Mouse (Mus musculus): ENCODE data around the gene Mif4gd. TPM values are rescaled to one million over a fixed set of nuclear protein-coding genes. Genes with fewer than 3 reads are reported as not detected.
A peak's percentile ranks its signal among the peaks of the same experiment; 100 is the strongest.

Mif4gd gene
- polyA plus RNA-seq, 1 experiment from 2014 or later, result 17.6 TPM

DNA sequence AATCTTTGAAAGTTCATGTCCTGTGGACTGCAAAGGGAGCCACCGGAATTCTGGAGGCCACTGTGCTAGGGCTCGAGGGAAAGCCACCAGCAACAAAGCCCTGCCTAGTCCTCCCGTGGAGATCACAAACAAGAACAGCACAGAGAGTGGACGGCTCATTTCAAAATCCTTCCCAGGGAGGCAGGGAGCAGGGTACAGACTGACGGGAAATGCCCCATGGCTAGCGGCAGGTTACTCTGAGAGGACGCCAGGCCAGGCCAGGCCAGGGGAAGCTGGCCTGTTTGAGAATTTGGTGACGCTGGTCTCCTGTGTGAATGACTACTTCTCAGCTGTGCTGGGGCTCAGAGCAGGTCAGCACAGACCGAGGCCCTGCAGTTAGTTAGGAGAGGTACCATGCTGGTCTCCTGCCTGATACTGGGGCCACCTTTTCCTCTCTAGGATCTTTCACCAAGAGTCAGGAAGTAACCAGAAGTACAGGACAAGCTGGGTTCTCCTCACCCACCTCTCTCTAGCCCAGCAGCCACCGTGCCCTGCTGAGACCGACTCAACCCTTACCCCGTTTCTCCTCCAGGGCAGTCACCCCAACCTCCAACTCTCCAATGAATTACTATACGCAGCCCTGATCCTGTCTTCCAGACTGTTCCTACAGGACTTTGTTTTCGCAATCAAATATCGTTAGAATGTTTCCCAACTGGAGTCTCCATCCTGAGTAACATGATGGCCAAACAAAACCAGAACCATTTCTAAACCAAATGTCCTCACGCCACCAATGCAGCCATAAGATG is 6.2 kb upstream of the Mif4gd start:
- H3K4me2 ChIP-seq (replicated peaks), result no peak overlapping the region
- H3K27me3 ChIP-seq, result no peaks in the 10 kb centered on the region
- no peaks in the 10 kb centered on the region for H3K9me3 ChIP-seq
- H3K4me3 ChIP-seq, result no peak overlapping the region
- WGBS, result 85% methylated on average over 16 of the region's 16 CpGs
- peaks cover 56% of the 10 kb centered on the region for H3K36me3 ChIP-seq
- no peak for ATAC-seq (ENCODE audit: insufficient number of reproducible peaks, insufficient read depth, low FRiP score, low TSS enrichment)
- no peaks in the 10 kb centered on the region for H3K4me1 ChIP-seq
- no peak overlapping the region for H3K9ac ChIP-seq
- H3K27ac ChIP-seq, result no peak overlapping the region

DNA sequence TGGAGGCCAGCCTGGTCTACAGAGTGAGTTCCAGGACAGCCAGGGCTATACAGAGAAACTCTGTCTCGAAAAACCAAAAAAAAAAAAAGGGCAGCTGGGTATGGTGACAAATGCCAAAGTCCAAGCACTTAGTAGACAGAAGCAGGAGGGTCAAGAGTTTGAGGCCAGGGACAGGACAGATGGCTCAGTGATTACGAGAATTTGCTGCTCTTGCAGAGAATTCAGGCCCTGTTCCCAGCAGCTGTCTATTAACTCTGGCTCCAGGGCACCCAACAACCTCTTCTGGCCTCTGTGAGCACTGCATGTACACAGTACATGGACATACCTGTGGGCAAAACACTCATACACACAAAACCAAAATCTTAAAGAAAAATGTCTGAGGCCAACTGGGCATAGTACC is 5.2 kb upstream of the Mif4gd start:
- Histone ChIP-seq H3K9me3 (no peaks in the 10 kb centered on the region), H3K9ac (no peak overlapping the region), H3K27me3 (no peaks in the 10 kb centered on the region), H3K4me3 (no peak overlapping the region), H3K36me3 (peaks cover 50% of the 10 kb centered on the region), H3K4me2 (replicated peaks) (no peak overlapping the region), H3K27ac (no peak overlapping the region), H3K4me1 (peaks cover 4% of the 10 kb centered on the region; the same call in 1 of the 2 replicates)
- ATAC-seq (ENCODE audit: insufficient number of reproducible peaks, insufficient read depth, low FRiP score, low TSS enrichment), result no peak
- 82% methylated on average over 2 of the region's 2 CpGs for WGBS

DNA sequence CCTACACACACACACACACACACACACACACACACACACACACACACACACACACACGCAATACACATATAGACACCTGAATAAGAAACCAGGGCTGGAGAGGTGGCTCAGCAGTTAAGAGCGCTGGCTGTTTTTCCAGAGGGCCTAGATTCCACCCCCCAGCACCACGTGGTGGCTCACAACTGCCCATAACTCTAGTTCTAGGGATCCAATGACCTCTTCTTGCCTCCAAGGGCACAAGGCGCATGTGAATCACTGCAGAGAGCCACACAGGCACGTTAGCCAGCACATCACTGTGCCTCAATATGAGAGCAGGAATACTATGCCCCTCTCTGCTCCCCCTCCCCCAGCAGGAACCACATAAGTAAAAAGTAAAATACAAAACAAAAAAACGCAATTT is 4.1 kb upstream of the Mif4gd start:
- H3K9ac ChIP-seq, result no peak overlapping the region
- H3K27me3 ChIP-seq, result no peaks in the 10 kb centered on the region
- no peak overlapping the region for H3K4me3 ChIP-seq
- no peak overlapping the region for H3K4me2 ChIP-seq (replicated peaks)
- H3K36me3 ChIP-seq, result peaks cover 39% of the 10 kb centered on the region
- ATAC-seq (ENCODE audit: insufficient number of reproducible peaks, insufficient read depth, low FRiP score, low TSS enrichment), result no peak
- H3K27ac ChIP-seq, result no peak overlapping the region
- H3K4me1 ChIP-seq, result peaks cover 6% of the 10 kb centered on the region
- no peaks in the 10 kb centered on the region for H3K9me3 ChIP-seq
- WGBS, result 82% methylated on average over 6 of the region's 6 CpGs

DNA sequence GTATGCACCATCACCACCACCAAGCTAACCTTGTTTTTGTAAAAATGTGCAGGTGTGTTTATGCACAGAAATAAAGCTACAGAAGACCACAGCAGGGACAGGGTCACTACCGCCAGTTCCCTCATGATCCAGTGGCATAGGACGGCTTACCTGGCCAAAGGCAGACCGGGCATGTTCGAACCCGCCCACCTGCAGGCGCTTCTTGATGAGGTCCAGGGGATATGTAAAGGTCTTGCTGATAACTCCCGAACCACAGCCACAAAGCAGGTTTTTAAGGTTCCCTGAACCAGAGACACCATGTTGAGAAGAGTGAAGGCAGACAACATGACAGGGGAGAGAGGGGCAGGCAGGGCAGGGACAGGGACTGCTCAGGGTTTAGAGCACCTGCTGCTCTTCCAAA is 3.6 kb upstream of the Mif4gd start:
- Histone ChIP-seq H3K27me3 (no peaks in the 10 kb centered on the region), H3K9ac (no peak overlapping the region), H3K27ac (no peak overlapping the region), H3K4me3 (no peak overlapping the region), H3K4me2 (replicated peaks) (no peak overlapping the region), H3K4me1 (peaks cover 11% of the 10 kb centered on the region), H3K9me3 (no peaks in the 10 kb centered on the region), H3K36me3 (peaks cover 34% of the 10 kb centered on the region)
- no peak for ATAC-seq (ENCODE audit: insufficient number of reproducible peaks, insufficient read depth, low FRiP score, low TSS enrichment)
- WGBS, result 84% methylated on average over 7 of the region's 7 CpGs

DNA sequence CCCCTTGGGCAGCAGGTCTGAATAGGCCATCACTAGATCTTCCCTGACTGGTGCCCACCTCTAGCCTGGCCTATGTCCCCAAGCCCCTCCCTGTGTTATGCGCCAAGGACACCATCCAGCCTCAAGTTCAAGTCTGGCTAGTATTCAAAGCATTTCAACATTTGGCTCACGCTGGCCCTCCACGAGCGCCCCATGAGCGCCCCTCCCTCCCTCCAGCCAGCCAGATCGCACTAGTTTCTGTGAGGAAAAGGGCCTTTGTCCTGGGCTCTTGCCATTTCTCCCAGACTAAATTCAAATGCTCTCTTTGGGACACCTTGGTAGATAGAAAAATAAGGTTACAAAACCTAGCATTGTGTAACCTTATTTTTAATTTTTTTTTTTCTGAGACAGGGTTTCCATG is 3.1 kb upstream of the Mif4gd start:
- H3K9ac ChIP-seq, result no peak overlapping the region
- no peak overlapping the region for H3K4me2 ChIP-seq (replicated peaks)
- no peak overlapping the region for H3K27ac ChIP-seq
- no peak overlapping the region for H3K4me3 ChIP-seq
- peaks cover 11% of the 10 kb centered on the region for H3K4me1 ChIP-seq
- no peak for ATAC-seq (ENCODE audit: insufficient number of reproducible peaks, insufficient read depth, low FRiP score, low TSS enrichment)
- WGBS, result 89% methylated on average over 6 of the region's 6 CpGs
- no peaks in the 10 kb centered on the region for H3K27me3 ChIP-seq
- H3K36me3 ChIP-seq, result peaks cover 29% of the 10 kb centered on the region
- H3K9me3 ChIP-seq, result no peaks in the 10 kb centered on the region

DNA sequence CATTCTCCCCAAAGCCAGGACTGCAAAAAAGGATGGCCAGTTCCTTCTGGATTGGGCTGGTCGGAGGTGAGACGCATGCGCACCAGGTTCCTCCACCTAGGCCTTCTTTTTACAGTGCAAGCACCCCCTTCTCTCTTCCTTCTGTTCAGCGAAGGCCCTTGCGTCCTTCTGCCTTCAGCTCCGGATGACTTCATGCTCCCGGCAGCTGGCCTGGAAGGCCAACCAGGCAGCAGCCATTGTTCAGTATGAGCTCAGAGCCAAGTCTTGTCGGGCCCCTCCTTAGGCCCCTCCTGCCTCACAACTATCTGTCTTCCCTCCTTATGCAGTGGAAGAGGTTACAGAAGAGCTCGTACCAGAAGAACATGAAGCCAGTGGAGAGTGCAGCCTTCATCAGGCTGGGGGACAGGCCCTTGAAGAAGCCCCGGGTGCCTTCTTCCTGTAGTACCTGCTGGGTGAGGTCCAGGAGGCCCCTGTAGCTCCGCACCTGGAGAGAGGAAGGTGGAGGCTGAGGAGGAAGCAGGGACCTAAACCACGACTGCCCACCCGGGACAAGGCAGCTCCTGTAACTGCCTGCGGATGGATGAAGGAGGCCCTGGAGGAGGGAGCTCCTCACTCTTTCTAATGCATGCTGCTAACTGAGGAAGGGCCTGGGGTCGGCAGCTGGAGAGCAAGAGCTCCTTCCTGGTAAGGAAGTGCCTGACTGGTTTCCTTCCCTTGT is 2.5 kb upstream of the Mif4gd start:
- Histone ChIP-seq H3K27ac (no peak overlapping the region), H3K9me3 (no peaks in the 10 kb centered on the region), H3K4me3 (no peak overlapping the region), H3K27me3 (no peaks in the 10 kb centered on the region), H3K9ac (no peak overlapping the region), H3K4me2 (replicated peaks) (no peak overlapping the region), H3K4me1 (peaks cover 11% of the 10 kb centered on the region), H3K36me3 (peaks cover 24% of the 10 kb centered on the region)
- no peak for ATAC-seq (ENCODE audit: insufficient number of reproducible peaks, insufficient read depth, low FRiP score, low TSS enrichment)
- 84% methylated on average over 15 of the region's 15 CpGs for WGBS

DNA sequence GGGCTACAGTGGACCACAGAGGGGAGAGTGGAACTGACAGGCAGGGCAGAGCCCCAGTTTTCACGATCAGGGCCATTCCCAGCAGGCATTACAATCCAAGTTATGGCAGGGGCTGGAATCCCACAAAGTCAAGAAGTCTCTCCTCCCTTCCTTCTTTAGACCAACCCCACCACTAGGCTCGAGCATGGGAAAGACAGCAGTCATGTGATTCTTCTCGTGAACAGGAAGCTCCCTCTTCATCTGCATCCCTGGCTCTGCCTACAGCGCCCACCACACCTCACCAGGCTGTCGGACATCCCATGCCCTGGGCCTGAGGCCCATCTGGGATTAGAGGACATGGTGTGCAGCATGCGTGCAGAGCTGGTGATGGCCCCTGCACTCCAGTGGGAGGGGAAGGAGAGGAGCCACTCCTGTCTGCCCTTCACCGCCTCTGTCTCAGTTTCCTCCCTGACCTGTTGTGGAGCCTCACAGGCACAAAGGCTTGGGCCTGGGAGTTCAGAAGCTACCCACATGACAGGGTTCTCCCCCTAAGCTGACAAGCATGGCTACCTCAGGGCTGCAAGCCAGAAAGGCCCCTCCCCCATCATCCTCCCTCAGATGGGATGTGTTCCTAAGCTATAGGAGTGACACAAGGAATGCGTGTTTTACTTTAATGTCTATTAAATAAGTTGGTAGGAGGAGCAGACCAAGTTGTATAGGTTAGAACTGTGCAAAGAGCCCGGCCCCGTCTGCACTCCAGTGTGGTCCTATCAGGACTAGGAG is 1.8 kb upstream of the Mif4gd start:
- Histone ChIP-seq H3K27ac (no peak overlapping the region), H3K27me3 (no peaks in the 10 kb centered on the region), H3K36me3 (peaks cover 17% of the 10 kb centered on the region), H3K9ac (no peak overlapping the region), H3K4me2 (replicated peaks) (no peak overlapping the region), H3K4me1 (peaks cover 11% of the 10 kb centered on the region), H3K4me3 (no peak overlapping the region), H3K9me3 (no peaks in the 10 kb centered on the region)
- WGBS, result 86% methylated on average over 10 of the region's 10 CpGs
- ATAC-seq (ENCODE audit: insufficient number of reproducible peaks, insufficient read depth, low FRiP score, low TSS enrichment), result no peak

DNA sequence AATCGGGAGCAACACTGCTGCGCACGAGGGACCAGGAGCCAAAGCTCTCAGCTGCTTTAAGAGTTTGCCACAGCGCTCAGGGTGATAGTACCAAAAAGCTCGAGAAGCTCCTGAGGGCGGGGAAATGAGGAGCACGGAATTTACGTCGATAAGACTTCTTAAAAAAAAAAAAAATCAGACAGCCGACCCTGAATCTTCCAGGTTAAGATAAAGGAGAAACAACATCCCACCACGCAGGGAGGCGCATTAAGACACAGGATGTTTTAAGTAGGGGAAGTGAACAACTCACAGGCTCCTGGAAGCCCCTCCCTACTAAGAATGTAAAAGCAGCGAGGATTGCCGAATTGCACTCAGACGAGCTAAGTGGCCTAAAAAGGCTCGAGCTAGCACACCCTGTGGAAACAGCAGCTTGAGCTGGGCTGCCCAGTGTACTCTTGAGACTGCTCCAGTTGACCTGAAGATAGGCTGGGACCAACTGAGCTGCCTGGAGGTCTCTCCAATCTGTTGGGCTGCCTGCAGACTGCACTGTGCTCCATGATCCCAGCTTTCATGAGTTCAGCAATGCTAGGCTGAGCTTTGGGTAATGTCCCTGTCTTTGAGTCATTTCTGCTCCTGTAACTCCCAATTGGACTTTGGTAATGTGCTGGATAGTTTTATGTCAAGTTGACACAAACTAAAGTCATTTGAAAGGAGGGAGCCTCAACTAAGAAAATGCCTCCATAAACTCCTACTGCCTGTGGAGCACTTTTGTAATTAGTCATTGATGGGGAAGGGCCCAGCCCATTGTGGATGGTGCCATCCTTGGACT is 573 bp upstream of the Mif4gd start:
- Histone ChIP-seq H3K4me3 (peak overlapping the region; percentile 65), H3K27me3 (no peaks in the 10 kb centered on the region), H3K9ac (peak overlapping the region; percentile 66), H3K36me3 (peaks cover 29% of the 10 kb centered on the region), H3K27ac (peak overlapping the region; percentile 86), H3K4me2 (replicated peaks) (peak overlapping the region; percentile 82), H3K4me1 (peaks cover 11% of the 10 kb centered on the region), H3K9me3 (no peaks in the 10 kb centered on the region)
- WGBS, result under 1% methylated on average over 16 of the region's 16 CpGs
- ATAC-seq (ENCODE audit: insufficient number of reproducible peaks, insufficient read depth, low FRiP score, low TSS enrichment), result no peak

DNA sequence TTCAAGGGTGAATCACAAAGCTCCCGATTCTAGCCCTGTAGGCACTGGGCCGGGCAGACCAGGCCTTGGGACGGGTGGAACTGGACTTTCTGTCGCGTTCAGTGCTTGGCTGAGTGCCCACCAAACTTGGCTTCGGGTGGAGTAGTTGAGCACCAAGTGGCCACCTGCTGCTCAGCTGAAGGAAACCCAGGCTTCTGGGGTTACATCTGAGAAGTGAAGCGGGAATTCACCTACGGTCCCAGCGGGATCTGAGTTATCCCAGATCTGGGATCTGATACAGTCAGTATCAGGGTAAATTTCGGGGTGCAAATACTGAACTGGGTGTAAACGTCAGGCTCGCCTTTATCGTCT is 735 bp downstream of the Mif4gd start:
- peak; percentile 2; the same call in 1 of the 2 replicates for ATAC-seq (ENCODE audit: insufficient number of reproducible peaks, insufficient read depth, low FRiP score, low TSS enrichment)
- H3K4me1 ChIP-seq, result peaks cover 11% of the 10 kb centered on the region
- H3K4me3 ChIP-seq, result peak overlapping the region; percentile 65
- H3K9ac ChIP-seq, result peak overlapping the region; percentile 66
- peaks cover 42% of the 10 kb centered on the region for H3K36me3 ChIP-seq
- H3K9me3 ChIP-seq, result no peaks in the 10 kb centered on the region
- no peaks in the 10 kb centered on the region for H3K27me3 ChIP-seq
- peak overlapping the region; percentile 82 for H3K4me2 ChIP-seq (replicated peaks)
- peak overlapping the region; percentile 54 for H3K27ac ChIP-seq
- WGBS, result 1% methylated on average over 13 of the region's 13 CpGs

DNA sequence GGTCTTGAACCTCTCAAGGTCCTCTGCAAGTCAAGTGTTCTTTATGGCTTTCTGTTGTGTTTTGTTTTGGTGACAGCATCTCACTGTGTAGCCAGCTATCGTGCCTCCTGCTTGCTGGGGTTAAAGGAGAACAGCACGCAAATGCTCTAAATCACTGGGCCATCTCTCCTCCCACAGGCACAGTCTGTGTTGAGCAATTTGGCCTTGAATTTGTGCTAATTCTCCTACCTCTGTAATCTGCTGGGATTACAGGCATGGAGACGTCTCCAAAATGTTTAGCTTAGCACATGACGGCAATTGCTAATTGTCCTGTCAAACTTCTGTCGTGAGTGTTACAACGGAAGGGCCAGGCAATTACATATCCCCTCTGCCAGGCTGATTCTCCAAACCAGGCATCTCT is 1.6 kb downstream of the Mif4gd start:
- no peak overlapping the region for H3K4me2 ChIP-seq (replicated peaks)
- H3K9me3 ChIP-seq, result no peaks in the 10 kb centered on the region
- H3K27me3 ChIP-seq, result no peaks in the 10 kb centered on the region
- peaks cover 11% of the 10 kb centered on the region for H3K4me1 ChIP-seq
- ATAC-seq (ENCODE audit: insufficient number of reproducible peaks, insufficient read depth, low FRiP score, low TSS enrichment), result no peak
- H3K9ac ChIP-seq, result no peak overlapping the region
- H3K4me3 ChIP-seq, result no peak overlapping the region
- H3K36me3 ChIP-seq, result peaks cover 51% of the 10 kb centered on the region
- no peak overlapping the region for H3K27ac ChIP-seq
- WGBS, result 61% methylated on average over 6 of the region's 6 CpGs

DNA sequence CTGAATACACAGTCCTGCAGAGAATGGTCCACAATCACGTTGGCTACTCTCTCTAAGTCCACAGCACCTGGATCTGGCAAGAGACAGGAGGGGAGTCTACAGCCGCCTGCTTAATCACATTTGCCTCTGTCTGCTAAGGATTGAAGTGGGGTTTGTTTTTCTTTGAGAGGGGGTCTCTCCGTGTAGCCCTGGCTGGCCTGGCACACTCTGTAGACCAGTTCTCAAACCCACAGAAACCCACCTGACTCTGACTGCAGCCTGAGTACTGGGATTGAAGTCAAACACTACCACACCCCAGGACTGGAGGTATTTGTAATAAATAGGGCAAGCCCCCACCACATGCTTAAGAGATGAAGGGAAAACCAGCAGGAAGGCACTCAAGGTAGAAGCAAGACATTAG is 3.2 kb downstream of the Mif4gd start:
- Histone ChIP-seq H3K27me3 (no peaks in the 10 kb centered on the region), H3K4me3 (no peak overlapping the region), H3K27ac (no peak overlapping the region), H3K36me3 (peaks cover 42% of the 10 kb centered on the region), H3K4me2 (replicated peaks) (no peak overlapping the region), H3K9ac (no peak overlapping the region), H3K9me3 (no peaks in the 10 kb centered on the region), H3K4me1 (peaks cover 19% of the 10 kb centered on the region)
- no peak for ATAC-seq (ENCODE audit: insufficient number of reproducible peaks, insufficient read depth, low FRiP score, low TSS enrichment)
- 66% methylated on average over 3 of the region's 3 CpGs for WGBS
